In the genomic region with DNA sequence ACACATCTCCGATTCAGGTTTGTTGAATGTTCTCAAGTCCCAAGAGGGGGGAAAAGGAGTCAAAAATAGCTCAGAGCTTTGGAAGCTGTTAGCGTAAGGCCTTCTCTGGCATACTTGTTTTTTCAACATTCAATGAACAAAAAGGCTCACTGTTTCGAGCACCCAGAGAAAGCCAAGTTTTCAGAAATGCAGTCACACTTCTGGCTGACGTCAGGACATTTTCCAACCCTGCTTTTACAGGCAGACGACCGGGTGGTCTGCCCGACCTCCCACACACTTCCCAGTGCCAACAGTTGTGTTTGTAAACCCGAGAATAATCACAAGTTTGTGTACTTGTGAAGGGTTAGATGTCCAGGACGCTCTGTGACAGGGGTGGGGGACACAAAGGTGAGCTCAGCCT, we compare ENCODE assay signal across 14 mouse cellular contexts.
DNase-seq lines count a peak whose midpoint lies in the region; ATAC-seq and TF ChIP-seq lines count a peak whose summit lies in the region.
"Had no signal": no experiment of that assay in that cellular context is flagged by ENCODE, and none has a peak within 500 bp of the region (broad histone marks: within the 10 kb centered on the region; RNA-seq: fewer than 3 reads in every experiment).

No protein-coding gene starts in this region.

- no peak for TF ChIP-seq POLR2A in cerebellum, adult 2 months (IDR thresholded peaks at IDR 0.05; ENCODE audit: borderline replicate concordance, insufficient read depth, low read length)

- no peak for TF ChIP-seq CTCF in cerebellum, adult 2 months (IDR thresholded peaks at IDR 0.05; ENCODE audit: borderline replicate concordance, insufficient read depth, low read depth, low read length)
- TF ChIP-seq CTCF in midbrain, postnatal 0 days (IDR thresholded peaks at IDR 0.05): no peak

- DNase-seq in cerebellum, adult 2 months: peak in 1 of 2 experiments; percentile 20
- no peak for DNase-seq in cerebellum, adult 8-10 months
- DNase-seq in hindbrain, embryonic 10.5 days (ENCODE audit: low spot score): no peak
- peak; percentile 41 for DNase-seq in midbrain, postnatal 0 days (ENCODE audit: low spot score)
- no peak for DNase-seq in midbrain, embryonic 14.5 days
- DNase-seq in spleen, postnatal 14 days (ENCODE audit: low spot score in 2 of 2): no peak
- DNase-seq in urinary bladder, postnatal 36 days (ENCODE audit: low spot score in 2 of 2): no peak
- DNase-seq: cerebellum, postnatal 36 days; gastrocnemius, postnatal 36 days; kidney, postnatal 4 days; thymus, postnatal 36 days had no signal

- no peaks in the 10 kb centered on the region for H3K9me3 ChIP-seq in hindbrain, embryonic 16.5 days (ENCODE audit: control insufficient read depth, low read length)
- H3K9me3 ChIP-seq in hindbrain, embryonic 10.5 days: no peaks in the 10 kb centered on the region
- H3K9me3 ChIP-seq in midbrain, postnatal 0 days (ENCODE audit: low read length): no peaks in the 10 kb centered on the region
- no peaks in the 10 kb centered on the region for H3K9me3 ChIP-seq in midbrain, embryonic 14.5 days (ENCODE audit: control insufficient read depth, low read length)
- H3K9me3 ChIP-seq: forebrain, embryonic 13.5 days had no signal

- no peaks in the 10 kb centered on the region for H3K27me3 ChIP-seq in cerebellum, adult 2 months (ENCODE audit: control insufficient read depth, insufficient read depth, low read length)
- H3K27me3 ChIP-seq in hindbrain, embryonic 16.5 days (replicated peaks; ENCODE audit: control insufficient read depth, insufficient read depth, low read length): no peaks in the 10 kb centered on the region
- H3K27me3 ChIP-seq in hindbrain, embryonic 10.5 days (ENCODE audit: insufficient read depth, poor library complexity, severe bottlenecking): no peaks in the 10 kb centered on the region
- no peaks in the 10 kb centered on the region for H3K27me3 ChIP-seq in midbrain, postnatal 0 days (ENCODE audit: insufficient read depth, low read length)
- no peaks in the 10 kb centered on the region for H3K27me3 ChIP-seq in midbrain, embryonic 14.5 days (ENCODE audit: control insufficient read depth, insufficient read depth, low read length)
- H3K27me3 ChIP-seq: megakaryocyte, embryonic 14.5 days had no signal

- 0 out of 2 replicates have a peak, but pooled peaks have one; percentile 37 for ATAC-seq in hindbrain, embryonic 16.5 days
- ATAC-seq in midbrain, postnatal 0 days (ENCODE audit: low FRiP score): no peak
- no peak for ATAC-seq in midbrain, embryonic 14.5 days (ENCODE audit: low FRiP score, low TSS enrichment)
- ATAC-seq: forebrain, embryonic 13.5 days had no signal

- H3K9ac ChIP-seq in hindbrain, embryonic 16.5 days (ENCODE audit: low read depth, low read length): no peak overlapping the region
- no peak overlapping the region for H3K9ac ChIP-seq in midbrain, postnatal 0 days (replicated peaks; ENCODE audit: low read length, poor library complexity, severe bottlenecking)
- H3K9ac ChIP-seq in midbrain, embryonic 14.5 days (replicated peaks; ENCODE audit: low read length): no peak overlapping the region
- H3K9ac ChIP-seq: forebrain, embryonic 13.5 days had no signal

- WGBS in cerebellum, adult 2 months: 47% methylated on average over 9 of the region's 9 CpGs
- 59% methylated on average over 9 of the region's 9 CpGs for WGBS in hindbrain, embryonic 16.5 days
- 67% methylated on average over 9 of the region's 9 CpGs for WGBS in hindbrain, embryonic 10.5 days
- 71% methylated on average over 9 of the region's 9 CpGs for WGBS in midbrain, postnatal 0 days
- 80% methylated on average over 9 of the region's 9 CpGs for WGBS in midbrain, embryonic 14.5 days

- H3K36me3 ChIP-seq in hindbrain, embryonic 16.5 days (ENCODE audit: control insufficient read depth, insufficient read depth, low read length): no peaks in the 10 kb centered on the region
- no peaks in the 10 kb centered on the region for H3K36me3 ChIP-seq in hindbrain, embryonic 10.5 days
- H3K36me3 ChIP-seq in midbrain, postnatal 0 days (ENCODE audit: insufficient read depth, low read length): no peaks in the 10 kb centered on the region
- no peaks in the 10 kb centered on the region for H3K36me3 ChIP-seq in midbrain, embryonic 14.5 days (ENCODE audit: control insufficient read depth, insufficient read depth, low read length)

- no peaks in the 10 kb centered on the region for H3K4me1 ChIP-seq in cerebellum, adult 2 months (ENCODE audit: control insufficient read depth, insufficient read depth, low read length)
- no peaks in the 10 kb centered on the region for H3K4me1 ChIP-seq in hindbrain, embryonic 16.5 days (ENCODE audit: control insufficient read depth, insufficient read depth, low read depth, low read length)
- H3K4me1 ChIP-seq in hindbrain, embryonic 10.5 days (replicated peaks): no peaks in the 10 kb centered on the region
- no peaks in the 10 kb centered on the region for H3K4me1 ChIP-seq in midbrain, postnatal 0 days (ENCODE audit: insufficient read depth, low read length)
- H3K4me1 ChIP-seq in midbrain, embryonic 14.5 days (ENCODE audit: control insufficient read depth, insufficient read depth, low read length): no peaks in the 10 kb centered on the region
- H3K4me1 ChIP-seq: forebrain, embryonic 13.5 days; megakaryocyte, embryonic 14.5 days had no signal

- no peak overlapping the region for H3K4me2 ChIP-seq in hindbrain, embryonic 16.5 days (ENCODE audit: low read length)
- no peak overlapping the region for H3K4me2 ChIP-seq in midbrain, postnatal 0 days (ENCODE audit: low read depth, low read length, poor library complexity, severe bottlenecking)
- H3K4me2 ChIP-seq in midbrain, embryonic 14.5 days (ENCODE audit: low read length): no peak overlapping the region
- H3K4me2 ChIP-seq: forebrain, embryonic 13.5 days had no signal

- H3K4me3 ChIP-seq in cerebellum, adult 2 months (replicated peaks; ENCODE audit: insufficient read depth, low read depth, low read length): no peak overlapping the region
- H3K4me3 ChIP-seq in hindbrain, embryonic 16.5 days (ENCODE audit: low read length): no peak overlapping the region
- H3K4me3 ChIP-seq in hindbrain, embryonic 10.5 days: no peak overlapping the region
- no peak overlapping the region for H3K4me3 ChIP-seq in midbrain, postnatal 0 days (ENCODE audit: low read depth, low read length)
- H3K4me3 ChIP-seq in midbrain, embryonic 14.5 days (replicated peaks; ENCODE audit: low read depth, low read length): no peak overlapping the region
- H3K4me3 ChIP-seq: forebrain, embryonic 13.5 days; megakaryocyte, embryonic 14.5 days had no signal

- peak overlapping the region; percentile 81; the same call in 1 of the 2 replicates for H3K27ac ChIP-seq in cerebellum, adult 2 months (ENCODE audit: insufficient read depth, low read length)
- no peak overlapping the region for H3K27ac ChIP-seq in hindbrain, embryonic 16.5 days (ENCODE audit: low read depth, low read length)
- no peak overlapping the region for H3K27ac ChIP-seq in hindbrain, embryonic 10.5 days
- no peak overlapping the region for H3K27ac ChIP-seq in midbrain, postnatal 0 days (ENCODE audit: low read depth, low read length)
- no peak overlapping the region for H3K27ac ChIP-seq in midbrain, embryonic 14.5 days (replicated peaks; ENCODE audit: low read depth, low read length)
- H3K27ac ChIP-seq: forebrain, embryonic 13.5 days had no signal
